Mouse (Mus musculus) heart, postnatal 10 days (tissue): Measurements from ENCODE around the gene Slc30a4. TPM values are rescaled to one million over a fixed set of nuclear protein-coding genes. Genes with fewer than 3 reads are reported as not detected.

Experiments
- DNase-seq, 2 experiments: peaks; one replicate each; pipeline ENCODE4 v3.0.0; 2021
- intact Hi-C: fragments of 180-260 bp; cut with DNase I; formaldehyde crosslinking; loops from one replicate; pipeline ENCODE4 v1.15.1; 2025
- total RNA-seq, 2 experiments: library from RNA; stranded (reverse); gene quantifications; 2 replicates each; pipeline ENCODE4 v1.2.3; 2021

The Slc30a4 gene
- total RNA-seq, 2 experiments from 2014 or later = 14.9 to 15.0 TPM

DNA sequence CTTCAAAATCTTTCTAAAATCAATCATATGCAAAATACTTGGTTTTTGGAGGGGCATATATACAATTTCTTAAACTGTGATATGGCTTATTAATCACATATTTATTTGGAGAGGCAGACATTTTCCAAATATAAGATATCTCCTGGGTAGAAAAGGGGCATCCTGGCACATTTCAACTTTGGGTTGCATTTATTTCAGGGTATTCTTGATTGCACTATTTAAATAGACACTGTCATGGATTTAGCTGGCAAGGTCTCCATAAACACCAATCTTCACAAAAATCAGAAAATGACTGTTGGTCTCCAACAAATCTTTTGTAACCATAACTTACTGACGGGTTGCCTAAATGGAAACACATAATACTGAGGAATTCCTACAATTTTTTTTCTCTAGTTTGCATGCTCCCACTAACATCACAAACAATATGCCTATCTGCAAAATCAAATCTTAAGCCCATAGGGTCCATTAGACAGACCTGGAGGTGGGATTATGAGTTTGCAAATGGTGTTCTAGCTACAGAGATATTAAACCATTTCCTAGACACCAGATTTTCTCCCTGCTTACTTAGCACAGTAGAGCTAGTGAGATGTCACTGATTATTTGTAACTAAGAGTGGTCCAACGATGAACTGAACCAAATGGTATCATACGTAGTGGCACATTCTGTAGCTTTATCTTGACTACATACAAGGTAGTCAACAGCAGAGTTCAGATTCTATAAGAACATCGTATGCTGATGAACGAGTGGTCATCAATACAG lies 20.9 kb downstream of the Slc30a4 start:
- intact Hi-C loops = no loop called here
- DNase-seq = no peak

DNA sequence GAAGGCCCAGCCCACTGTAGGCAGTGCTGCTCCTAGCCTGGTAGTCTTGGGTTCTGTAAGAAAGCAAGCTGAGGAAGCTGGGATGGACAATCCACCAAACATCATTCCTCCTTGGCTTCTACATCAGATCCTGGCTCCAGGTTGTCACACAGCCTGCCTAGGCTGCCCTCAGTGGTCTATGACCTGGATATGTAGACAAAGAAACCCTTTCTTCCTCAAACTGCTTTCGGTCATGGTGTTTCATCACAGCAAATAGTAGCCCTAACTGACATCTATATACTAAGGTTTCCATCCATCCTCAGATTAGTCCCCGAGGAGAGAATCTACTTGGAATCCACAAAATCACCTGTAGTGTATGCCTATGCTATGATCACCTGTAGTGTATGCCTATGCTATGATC lies 27.3 kb downstream of the Slc30a4 start:
- DNase-seq = no peak
- intact Hi-C loops = no loop called here

DNA sequence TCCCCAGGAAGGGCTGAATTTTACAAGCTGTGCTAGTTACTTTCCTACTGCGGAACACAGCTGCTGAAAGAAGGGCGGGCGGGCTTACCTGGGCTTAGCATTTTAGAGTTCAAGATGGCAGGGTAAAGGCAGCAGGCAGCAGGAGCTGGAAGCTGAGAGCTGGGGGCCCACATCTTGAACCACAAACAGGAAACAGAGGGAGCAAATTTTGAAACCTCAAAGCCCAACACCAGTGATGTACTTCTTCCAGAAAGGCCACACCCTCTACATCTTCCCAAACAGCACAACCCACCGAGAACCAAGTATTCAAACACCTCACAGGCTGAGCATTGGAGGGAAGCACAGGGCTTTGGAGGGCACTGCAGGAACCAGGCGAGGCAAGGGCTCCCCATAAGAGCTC lies 29.6 kb downstream of the Slc30a4 start:
- intact Hi-C loops = no loop called here

DNA sequence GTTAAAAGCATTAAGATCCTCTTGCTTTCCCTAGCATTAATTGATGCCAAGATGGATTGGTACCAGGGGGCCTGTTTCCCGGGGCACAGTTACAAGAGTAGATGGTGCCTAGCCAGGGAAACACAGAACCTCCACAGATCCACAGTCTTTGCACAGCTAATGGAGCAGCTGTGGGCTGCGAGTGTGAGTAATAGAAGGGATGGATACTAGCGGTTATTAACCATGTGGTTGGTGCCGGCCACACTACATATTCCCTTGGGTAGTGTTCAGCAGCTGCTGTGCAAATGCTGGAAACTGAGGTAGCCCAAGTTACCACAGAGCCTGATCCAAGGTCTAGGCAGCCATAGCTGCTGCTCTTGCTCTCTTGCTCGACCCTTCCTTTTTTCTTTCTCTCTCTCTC lies 30.7 kb downstream of the Slc30a4 start:
- no peak for DNase-seq
- intact Hi-C loops = no loop called here

More for the DNA sequence above, 29.6 kb downstream of the Slc30a4 start:
- DNase-seq = no peak

DNA sequence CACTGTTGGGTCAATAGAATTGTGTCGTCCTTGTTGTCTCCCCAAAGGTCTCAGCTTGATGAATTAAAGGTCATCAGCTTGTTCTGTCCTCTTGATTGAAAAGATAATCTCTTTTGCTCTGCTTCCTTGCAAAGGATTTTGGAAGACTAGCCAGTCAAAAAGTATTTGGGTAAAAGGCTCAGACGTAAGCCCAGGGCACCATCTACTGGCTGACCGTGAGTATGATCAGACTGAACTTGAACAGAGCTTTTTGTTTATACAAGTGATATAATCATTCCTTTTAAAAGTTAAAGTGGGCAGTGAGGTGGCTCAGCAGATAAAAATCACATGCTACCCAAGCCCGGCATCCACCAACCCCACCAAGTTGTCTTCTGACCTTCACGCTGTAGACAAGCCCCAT lies 34.6 kb downstream of the Slc30a4 start:
- intact Hi-C loops = loop anchor here (1.0 to 10.0 kb wide), 2 partner anchors 31 to 87 kb away; no protein-coding TSS in a partner anchor

DNA sequence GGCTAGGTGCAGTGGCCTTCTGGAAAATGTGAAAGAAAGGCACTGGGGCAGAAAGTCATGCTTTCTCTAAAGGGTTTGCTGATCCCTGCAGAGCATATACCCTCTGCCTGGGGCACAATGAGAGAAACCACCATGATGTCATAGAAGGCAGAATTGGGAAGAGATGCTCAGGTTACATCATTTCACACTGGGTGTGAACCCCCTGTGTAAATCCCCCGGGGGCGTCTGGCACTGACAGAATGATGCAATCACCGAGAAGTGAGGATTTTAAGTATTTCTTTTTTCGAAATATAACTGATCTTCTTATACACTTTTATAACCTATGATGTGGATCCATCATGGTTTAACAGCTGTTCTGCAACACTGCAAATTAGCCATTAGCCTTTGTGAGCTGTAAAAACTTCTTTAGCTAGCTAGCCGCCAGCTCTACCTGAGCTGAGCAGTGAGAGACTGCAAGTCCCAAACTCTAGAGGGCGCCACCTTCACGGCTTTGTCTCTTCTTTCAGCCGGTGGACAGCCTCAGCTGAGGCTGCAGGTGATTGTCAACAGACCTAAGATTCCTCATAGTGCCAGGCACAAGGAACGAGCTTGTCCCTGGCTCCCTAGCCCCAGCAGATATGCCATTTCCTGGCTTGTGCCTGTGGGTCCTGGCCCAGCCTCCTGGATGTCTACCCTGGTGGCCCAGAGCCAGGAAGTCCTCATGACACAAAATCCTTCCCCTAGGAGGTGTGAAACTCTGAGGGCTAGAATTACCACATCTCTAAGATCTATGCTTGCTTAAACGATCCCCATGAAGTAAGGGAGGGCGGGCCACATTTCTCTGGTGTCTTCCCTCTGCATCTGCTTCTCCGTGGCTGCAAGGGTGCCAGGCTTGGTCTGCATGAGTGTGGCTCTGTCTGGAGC lies 36.2 kb downstream of the Slc30a4 start:
- DNase-seq = peak; percentile 30 to 58
- intact Hi-C loops = loop anchor here (10.0 kb wide), 1 partner anchor 89 kb away; no protein-coding TSS in a partner anchor

More for the DNA sequence above, 34.6 kb downstream of the Slc30a4 start:
- DNase-seq = peak; percentile 32 to 52

DNA sequence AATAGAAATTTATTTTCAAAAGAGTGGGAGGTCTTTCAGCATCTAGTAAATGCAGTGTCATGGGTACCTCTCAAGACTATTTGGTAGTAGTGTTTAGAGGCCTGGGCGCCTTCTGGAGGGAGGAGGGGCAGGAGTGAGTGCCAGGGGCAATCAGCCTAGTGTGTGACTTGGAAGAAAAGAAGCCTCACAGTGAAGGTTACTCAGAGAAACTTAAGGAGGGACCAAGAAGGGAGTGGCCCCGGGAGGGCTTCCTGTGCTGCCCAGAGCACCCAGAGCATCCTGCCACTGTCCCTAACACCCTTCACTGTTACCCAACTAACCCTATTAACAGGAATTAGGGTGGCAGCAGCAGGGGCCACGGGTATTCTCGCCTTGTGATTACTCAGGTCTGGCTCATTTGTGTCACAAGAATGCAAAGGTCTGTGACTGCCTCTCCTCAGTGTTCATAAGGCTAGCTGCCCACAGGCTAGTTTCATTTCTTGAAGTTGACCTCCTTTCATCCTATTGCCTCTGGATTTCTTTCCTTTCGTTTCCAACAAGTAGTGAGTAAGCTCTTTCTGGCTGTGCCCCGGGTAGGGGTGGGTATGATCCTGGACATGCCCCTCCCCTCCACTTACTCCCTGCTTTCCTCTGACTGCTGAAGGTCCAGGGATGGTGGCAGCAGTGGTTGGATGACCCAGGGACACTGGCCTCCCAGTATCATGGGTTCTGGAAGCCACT lies 37.0 kb downstream of the Slc30a4 start:
- intact Hi-C loops = loop anchor here (10.0 kb wide), 1 partner anchor 89 kb away; no protein-coding TSS in a partner anchor

DNA sequence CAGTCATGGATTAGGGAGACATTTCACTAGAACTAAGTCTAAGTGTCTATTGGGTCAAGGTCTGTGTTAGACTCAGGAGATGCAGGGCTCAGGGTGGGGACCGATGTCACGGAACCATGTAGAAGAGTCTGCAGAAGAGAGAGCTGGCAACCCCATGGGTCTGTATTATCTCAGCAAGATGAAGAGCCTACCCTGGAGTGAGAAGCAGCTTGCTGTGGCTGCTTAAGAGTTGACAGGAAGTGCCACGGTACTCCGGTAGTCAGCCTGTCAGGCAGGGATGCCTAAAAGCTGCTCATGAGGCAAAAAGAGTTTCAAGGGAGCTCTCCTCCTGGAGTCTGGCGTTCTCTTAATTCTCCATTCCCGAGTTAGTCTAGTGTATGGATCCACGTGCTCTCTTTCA lies 42.6 kb downstream of the Slc30a4 start:
- DNase-seq = no peak
- intact Hi-C loops = loop anchor here (10.0 kb wide), 1 partner anchor 95 kb away; no protein-coding TSS in a partner anchor

More for the DNA sequence above, 37.0 kb downstream of the Slc30a4 start:
- no peak for DNase-seq

DNA sequence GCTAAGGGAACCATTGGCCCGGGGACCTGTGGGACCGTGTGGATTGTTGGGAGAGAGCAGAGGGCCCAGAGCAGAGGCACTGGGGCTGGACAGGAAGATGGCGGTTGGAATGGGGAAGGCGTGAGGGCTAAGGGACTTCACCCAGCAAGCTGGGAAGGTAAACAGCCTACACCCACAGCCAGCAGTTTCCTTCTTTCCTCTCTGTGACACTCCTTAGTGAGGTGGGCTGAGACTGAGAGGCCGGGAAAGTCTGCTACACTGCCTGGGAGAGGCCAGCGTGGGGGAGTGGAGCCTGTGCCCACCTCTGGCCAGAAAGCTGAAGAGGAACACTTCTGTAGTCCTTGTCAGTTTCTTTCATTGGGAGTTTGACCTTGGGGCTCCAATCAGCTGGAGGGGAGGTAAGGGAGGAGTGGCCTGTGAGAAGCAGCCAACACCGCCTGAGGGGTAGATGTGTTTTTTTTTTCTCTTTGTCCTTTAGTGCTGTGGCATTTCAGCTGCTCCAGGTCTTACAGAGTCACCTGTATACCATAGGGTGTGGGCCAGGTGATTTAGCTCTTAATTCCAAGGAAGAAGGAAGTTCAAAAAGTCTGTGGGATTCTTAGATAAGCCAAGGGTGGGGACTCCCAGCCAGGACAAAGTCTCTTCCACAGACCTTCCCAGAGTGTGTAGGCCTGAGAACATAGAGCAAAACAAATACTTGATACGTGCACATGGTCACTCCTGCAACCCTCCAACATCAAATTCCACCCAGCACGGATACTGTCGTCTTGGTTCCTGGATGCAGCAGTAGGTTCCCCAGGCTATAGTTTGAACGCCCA lies 44.5 kb downstream of the Slc30a4 start:
- no peak for DNase-seq
- intact Hi-C loops = no loop called here

DNA sequence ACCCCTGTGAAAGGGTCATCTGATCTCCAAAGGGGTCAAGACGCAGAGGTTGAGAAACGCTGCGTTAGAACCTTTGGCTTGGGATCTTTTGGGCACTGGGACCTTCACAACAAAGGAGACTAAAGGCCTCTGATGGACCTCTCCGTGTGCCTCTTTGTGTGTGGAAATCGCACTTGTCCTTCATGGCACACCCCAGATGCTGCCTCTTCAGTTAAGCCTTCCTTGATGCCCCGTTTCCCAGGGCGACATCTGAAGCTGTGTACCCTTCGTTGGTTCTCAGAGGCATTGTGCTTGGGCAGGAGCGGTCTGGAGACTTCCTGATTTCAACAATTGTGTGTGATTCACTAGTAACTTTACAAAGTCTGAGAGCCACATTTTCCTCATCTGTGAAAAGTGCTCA lies 45.7 kb downstream of the Slc30a4 start:
- intact Hi-C loops = no loop called here
- no peak for DNase-seq

DNA sequence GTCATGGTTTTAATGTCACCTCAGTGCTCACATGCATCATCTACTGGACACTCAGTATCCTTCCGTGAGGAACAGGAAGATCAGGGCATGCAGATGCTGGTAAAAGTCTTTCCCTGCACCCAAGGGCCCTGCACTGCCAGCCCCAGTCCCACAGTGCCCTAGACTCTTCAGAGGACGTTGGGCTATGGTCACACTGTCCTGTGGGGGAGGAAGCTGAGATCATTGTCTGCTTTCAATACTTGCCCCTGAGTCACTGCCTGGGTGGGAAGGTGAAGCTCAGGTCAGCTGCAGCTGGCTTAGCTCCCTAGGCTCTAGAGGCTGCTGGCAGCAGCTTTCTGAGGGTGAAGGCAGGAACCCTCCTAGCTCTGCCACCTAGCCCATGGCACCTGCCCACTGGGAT lies 46.4 kb downstream of the Slc30a4 start:
- no peak for DNase-seq
- intact Hi-C loops = no loop called here

DNA sequence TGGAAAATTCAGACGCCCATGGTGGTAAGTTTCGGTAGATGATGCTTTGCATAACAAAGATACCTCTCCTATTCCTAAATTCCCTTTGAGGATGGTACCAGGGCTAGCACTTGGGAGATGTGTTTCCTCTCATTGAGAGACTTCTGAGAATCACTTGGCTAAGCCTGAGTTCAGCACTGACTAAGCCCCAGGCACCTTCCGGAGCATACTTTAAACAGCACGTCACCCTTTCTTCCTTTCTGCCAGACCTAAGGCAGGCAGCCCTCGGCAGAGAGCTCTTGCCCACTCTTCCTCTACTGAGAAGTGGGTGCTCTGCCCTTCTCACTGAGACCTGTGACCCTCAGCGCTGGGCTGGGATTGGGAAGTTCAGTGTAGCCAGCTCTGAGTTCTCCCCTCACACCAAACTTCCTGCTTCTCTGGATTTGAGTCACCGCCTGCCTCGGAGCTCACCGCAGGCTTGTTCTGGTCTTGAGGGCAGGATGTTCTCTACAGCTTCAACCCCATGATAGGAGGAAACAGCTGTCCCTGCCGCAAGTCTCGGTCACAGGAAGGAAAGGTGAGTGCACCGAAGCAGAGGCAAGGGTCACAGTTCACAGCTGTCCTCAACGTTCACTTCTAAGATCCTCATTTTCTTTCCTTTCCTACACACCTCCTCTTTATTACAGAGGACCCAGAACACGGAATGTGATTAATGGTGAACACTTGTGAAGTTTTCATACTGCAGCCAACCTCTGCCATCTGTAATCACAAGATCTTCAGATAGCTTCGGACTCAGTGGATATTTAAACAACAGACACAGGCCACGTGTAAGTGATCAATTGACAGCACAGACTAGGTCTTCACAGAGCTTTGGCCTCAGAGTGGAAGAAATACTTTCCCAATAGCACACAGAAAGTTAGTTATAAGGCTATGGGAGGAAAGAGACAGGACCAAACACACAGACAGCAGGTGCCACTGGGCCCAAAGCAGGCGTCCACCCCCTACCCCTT lies 50.1 kb downstream of the Slc30a4 start:
- peak; percentile 28 to 47 for DNase-seq
- intact Hi-C loops = no loop called here

DNA sequence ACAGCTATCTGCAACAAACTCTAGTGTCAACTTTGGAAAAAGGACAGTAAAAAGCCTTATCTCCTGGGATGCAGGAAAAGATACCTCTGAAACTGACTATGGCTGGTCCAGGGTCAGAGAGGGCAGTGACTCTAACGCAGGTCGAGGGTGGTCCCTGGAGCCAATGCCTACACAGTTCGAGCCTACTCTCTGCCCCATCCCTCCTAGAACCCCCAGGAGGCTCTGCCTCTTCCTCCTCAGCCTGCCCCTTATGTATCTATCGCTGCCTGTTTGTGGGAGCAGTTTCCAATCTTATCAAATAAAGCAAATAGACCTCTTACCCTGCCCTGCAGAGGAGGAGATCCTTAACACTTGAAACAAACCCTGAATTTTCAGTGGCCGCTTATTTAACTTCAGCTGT lies 63.8 kb downstream of the Slc30a4 start:
- no peak for DNase-seq
- intact Hi-C loops = loop anchor here (10.0 kb wide), 1 partner anchor 116 kb away; no protein-coding TSS in a partner anchor

DNA sequence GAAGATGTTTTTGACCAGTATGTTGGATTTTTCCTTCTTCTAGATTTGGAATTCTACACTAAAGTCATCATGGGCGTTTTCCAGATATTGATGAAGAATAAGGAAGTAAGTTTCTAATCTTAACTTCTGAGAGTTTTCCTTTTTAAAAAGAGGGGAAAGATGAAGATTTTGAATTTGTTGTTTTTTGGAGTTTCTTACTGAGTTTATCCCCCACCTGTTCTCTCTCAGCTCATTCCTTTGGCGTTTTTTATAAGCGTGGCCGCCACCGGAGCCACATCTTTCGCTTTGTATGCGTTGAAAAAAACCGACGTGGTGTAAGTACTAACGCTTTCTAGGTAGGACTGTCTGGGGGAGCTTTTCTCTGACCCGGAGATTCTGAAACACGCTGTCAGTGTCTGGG lies 64.4 kb downstream of the Slc30a4 start:
- no peak for DNase-seq
- intact Hi-C loops = loop anchor here (10.0 kb wide), 1 partner anchor 117 kb away; no protein-coding TSS in a partner anchor

DNA sequence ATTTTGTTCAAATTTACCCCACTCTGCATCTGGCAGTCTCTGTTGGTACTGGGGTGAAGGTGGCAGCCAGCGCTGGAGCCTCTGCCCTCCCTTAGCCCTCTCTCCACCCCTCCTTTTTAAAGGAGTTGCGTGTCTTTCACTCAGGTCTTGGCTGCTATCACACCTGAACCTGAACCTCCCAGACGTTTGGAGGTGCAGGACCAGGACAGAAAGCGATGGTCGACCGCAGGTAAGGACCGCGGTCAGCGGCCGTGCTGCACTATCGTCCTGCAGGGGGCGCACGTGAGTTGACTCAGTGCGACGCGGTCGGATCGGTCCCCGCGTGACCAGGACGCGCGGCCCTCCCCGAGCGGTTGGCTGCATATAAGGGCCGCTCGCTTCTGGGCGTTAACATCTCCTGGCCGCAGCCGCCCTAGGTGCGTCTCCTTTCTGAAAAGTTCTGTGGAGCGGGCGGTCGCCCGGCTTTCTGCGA lies 64.9 kb downstream of the Slc30a4 start:
- peak; percentile 60 to 84 for DNase-seq
- intact Hi-C loops = loop anchor here (1.0 to 10.0 kb wide), 2 partner anchors 31 to 117 kb away; no protein-coding TSS in a partner anchor

DNA sequence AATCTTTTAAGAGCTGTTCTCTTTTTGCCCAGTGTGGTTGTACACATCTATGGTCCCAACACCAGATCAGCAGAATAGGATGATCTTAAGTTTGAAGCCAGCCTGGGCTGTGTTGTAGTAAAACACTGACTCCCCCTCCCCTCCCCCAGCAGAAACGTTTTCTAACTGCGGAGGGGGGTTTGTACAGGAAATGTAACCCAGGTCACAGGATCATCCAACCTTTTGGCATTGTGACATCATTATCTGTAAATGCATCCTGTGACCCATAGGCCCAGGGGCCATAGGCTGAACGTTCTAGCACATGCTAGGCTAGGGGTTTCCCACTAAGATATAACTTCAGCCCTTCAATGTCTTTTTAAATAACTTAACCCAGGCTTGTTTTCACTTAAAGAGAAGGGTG lies 65.8 kb downstream of the Slc30a4 start, which contains the start of gene AA467197:
Gene AA467197, plus strand, starts transcription at position 301 of the 400 bp plus-strand sequence.
- no peak for DNase-seq
- intact Hi-C loops = loop anchor here (1.0 to 10.0 kb wide), 2 partner anchors 32 to 118 kb away; no protein-coding TSS in a partner anchor
